Mouse (Mus musculus) embryonic facial prominence, embryonic 11.5 days (tissue): ENCODE data around the gene Cmss1. TPM values are rescaled to one million over a fixed set of nuclear protein-coding genes. Genes with fewer than 3 reads are reported as not detected.

Experiments used
- ATAC-seq: fragments of 200-750 bp; cut with Nextera tagmentation; replicated peaks from 2 replicates; pipeline ENCODE4 v1.8.0; 2017; ENCODE audit warnings: low read depth; ENCODE audit not compliant: insufficient number of reproducible peaks, low FRiP score, low TSS enrichment
- DNase-seq: peaks from one replicate; pipeline ENCODE4 v3.0.0-alpha.2; 2015; ENCODE audit warnings: low spot score
- H3K27ac ChIP-seq: fragments of 300-500 bp; sonication (generic); replicated peaks from 2 replicates; pipeline ENCODE4 v1.5.1; 2014; ENCODE audit warnings: mild to moderate bottlenecking, low read depth, low read length, control low read depth
- H3K27me3 ChIP-seq: fragments of 300-500 bp; sonication (generic); 2 replicates; pipeline ENCODE4 v1.6.1; 2014; ENCODE audit warnings: mild to moderate bottlenecking, low read length, moderate library complexity, mixed read lengths; ENCODE audit not compliant: control insufficient read depth, insufficient read depth
- H3K36me3 ChIP-seq: fragments of 300-500 bp; sonication (generic); replicated peaks from 2 replicates; pipeline ENCODE4 v1.6.1; 2014; ENCODE audit warnings: low read depth, mild to moderate bottlenecking, low read length, moderate library complexity, mixed read lengths; ENCODE audit not compliant: control insufficient read depth, insufficient read depth
- H3K4me1 ChIP-seq: fragments of 300-500 bp; sonication (generic); 2 replicates; pipeline ENCODE4 v1.6.1; 2014; ENCODE audit warnings: low read length, mixed read lengths; ENCODE audit not compliant: control insufficient read depth, insufficient read depth
- H3K4me2 ChIP-seq: fragments of 300-500 bp; sonication (generic); 2 replicates; pipeline ENCODE4 v1.6.1; 2014; ENCODE audit warnings: low read depth, mild to moderate bottlenecking, control low read depth, low read length, moderate library complexity
- H3K4me3 ChIP-seq: fragments of 300-500 bp; sonication (generic); 2 replicates; pipeline ENCODE4 v1.5.1; 2014; ENCODE audit warnings: low read depth, low read length, control low read depth
- H3K9ac ChIP-seq: fragments of 300-500 bp; sonication (generic); replicated peaks from 2 replicates; pipeline ENCODE4 v1.6.1; 2014; ENCODE audit warnings: mild to moderate bottlenecking, control low read depth, low read length
- H3K9me3 ChIP-seq: fragments of 300-500 bp; sonication (generic); replicated peaks from 2 replicates; pipeline ENCODE4 v1.6.1; 2016; ENCODE audit warnings: mild to moderate bottlenecking, low read length, inconsistent platforms, mixed read lengths; ENCODE audit not compliant: control insufficient read depth
- WGBS: fragments of 180-500 bp; shearing (Covaris S2); extraction: QIAGEN DNeasy Blood & Tissue Kit; methylation state at CpG from one replicate; pipeline ENCODE4 v1.1.7; 2014; 5-methylcytosine and 5-hydroxymethylcytosine counted together
- polyA plus RNA-seq: library from polyadenylated mRNA; unstranded; fragments of >200 nt; fragmentation: Nextera tagmentation; extraction: Ambion mirVana; gene quantifications from 2 replicates; pipeline ENCODE4 v1.2.1, GENCODE M21; 2014

Cmss1 gene
- polyA plus RNA-seq, 1 experiment from 2014 or later = 55.9 TPM

DNA sequence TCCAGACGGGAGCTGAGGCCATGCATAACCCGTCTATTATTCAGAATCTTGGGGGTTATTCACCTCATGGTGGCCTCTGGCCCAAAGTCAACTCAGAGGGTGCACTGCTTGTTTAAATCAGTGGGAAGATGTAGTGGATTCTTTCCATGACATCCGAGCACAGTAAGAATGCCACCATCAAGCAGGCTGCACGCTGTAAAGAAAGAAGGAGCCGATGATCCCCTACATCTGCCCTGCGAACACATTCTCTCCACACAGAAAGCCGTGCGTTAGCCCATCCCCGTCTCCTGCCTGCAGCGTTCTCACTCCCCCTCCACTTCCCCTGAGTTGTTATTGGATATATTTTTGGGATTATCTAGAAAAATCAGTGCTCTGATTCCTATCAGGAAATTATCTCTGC lies 180.0 kb downstream of the Cmss1 start:
- ATAC-seq (no peak), DNase-seq (no peak)
- Histone ChIP-seq H3K36me3 (no peaks in the 10 kb centered on the region), H3K9me3 (no peaks in the 10 kb centered on the region), H3K4me2 (no peak overlapping the region), H3K4me3 (no peak overlapping the region), H3K4me1 (no peaks in the 10 kb centered on the region), H3K9ac (no peak overlapping the region), H3K27me3 (no peaks in the 10 kb centered on the region), H3K27ac (no peak overlapping the region)
- WGBS = 77% methylated on average over 10 of the region's 10 CpGs

DNA sequence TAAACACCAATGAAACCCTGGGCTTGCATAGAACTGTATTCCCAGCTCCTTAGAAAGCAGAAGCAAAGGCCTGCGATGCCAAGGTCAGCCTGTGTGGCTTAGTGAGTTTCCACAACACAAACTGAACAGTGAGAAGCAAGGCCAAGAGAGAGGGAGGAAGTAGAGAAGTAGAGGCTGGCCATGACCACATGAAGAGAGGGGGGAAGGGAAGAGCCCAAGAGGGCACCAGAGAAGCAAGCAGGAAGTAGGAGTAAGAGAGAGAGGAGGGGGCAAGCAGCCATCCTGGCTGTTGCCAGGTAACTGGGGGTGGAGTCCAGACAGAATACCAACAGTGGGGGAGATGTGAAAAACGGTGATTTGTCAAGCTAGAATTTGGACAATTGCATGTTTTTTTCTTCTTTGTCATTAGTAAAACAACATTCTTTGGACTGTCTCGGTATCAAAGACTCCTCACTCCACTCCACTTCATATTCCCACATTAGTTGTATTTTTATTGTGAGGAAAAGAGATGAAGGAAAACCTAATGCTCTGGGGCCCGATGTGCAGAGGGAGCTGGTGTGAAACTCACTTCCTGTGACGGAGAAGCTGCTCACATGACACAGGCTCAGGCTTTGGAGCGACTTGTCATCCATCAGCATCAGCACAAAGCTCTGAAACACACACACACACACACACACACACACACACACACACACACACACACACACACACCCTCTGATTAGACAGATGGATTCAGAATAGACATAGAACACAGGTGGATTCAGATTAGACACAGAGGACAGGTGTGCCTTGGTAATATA lies 183.5 kb downstream of the Cmss1 start:
- no peak for ATAC-seq
- no peaks in the 10 kb centered on the region for H3K36me3 ChIP-seq

DNA sequence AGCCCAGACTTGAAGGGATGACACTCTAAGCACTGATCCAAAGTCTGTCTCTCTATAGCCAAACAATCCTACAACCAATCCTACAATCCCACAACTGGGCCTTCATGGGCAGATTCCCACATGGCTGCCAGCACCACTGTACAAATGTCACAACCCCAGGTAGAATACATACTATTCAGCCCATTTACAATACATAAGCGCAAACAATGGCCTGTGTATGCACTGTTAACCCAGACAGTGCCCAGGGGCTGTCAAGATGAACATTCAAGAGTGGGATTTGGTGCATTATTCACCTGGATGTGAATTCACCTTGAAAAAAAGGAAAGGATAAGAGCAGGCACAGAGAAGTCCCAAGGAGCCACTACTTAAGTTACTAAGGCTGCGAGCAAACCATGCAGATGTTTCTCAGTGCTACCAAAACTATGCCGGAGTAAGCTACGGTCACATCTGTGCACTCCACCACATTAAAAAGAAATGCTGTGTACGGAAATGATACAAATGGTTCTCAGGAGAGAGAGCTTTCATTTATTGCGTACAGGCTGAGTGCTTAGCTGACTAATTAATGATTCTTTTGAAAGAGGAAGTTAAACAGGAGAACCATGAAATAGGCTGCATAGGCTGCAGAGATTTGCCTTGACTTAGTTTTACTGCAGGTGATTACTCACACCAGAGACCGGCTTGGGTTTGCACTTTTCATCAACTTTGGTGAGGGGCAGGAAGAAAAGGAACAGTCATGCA lies 184.8 kb downstream of the Cmss1 start:
- Histone ChIP-seq H3K36me3 (no peaks in the 10 kb centered on the region), H3K4me2 (no peak overlapping the region), H3K4me3 (no peak overlapping the region), H3K9me3 (no peaks in the 10 kb centered on the region), H3K27me3 (no peaks in the 10 kb centered on the region), H3K9ac (no peak overlapping the region), H3K4me1 (no peaks in the 10 kb centered on the region; the same call in 1 of the 2 replicates), H3K27ac (no peak overlapping the region)
- 87% methylated on average over 7 of the region's 7 CpGs for WGBS
- DNase-seq (no peak), ATAC-seq (no peak)

More for the DNA sequence above, 183.5 kb downstream of the Cmss1 start:
- 57% methylated on average over 6 of the region's 6 CpGs for WGBS
- Histone ChIP-seq H3K9ac (no peak overlapping the region), H3K4me2 (no peak overlapping the region), H3K27me3 (no peaks in the 10 kb centered on the region), H3K4me1 (no peaks in the 10 kb centered on the region; the same call in 1 of the 2 replicates), H3K9me3 (no peaks in the 10 kb centered on the region), H3K4me3 (no peak overlapping the region), H3K27ac (no peak overlapping the region)
- DNase-seq = no peak

DNA sequence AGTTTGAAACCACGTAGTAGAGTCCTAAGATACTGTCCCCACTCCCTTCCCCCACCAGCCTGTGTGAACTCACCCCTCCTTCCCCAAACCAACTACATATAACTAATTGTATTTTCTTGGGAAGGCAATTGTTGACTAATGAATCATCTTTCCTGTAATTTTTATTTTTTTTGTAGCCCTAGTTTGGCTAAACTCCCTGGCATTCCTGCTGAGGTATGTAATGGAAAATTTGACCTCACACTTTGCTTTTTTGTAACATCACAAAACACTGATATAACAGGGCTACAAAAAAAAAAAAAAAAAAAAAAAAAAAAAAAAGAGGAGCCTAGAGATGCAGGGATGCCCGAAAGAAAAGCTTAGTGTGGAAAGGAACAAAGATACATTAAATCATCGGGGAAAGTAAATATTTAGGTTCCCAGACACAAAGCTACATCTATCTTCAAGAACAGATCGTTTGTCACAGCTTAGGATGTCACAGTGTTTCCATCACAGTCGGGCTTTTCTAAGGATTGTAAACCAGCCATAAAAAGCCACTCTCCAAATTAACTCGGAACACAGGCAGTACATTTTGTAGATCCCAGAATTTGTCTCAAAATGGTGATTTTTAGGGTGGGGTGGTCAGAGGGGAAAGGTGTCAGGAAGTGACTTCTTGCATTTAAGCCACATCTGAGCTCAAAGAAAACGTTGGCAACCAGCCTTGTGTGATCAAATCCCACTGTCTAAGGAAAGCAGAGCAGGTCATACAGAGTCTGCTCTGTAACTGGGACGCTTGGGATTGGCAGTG lies 185.7 kb downstream of the Cmss1 start:
- H3K4me2 ChIP-seq = no peak overlapping the region
- H3K36me3 ChIP-seq = no peaks in the 10 kb centered on the region
- DNase-seq = no peak
- no peak overlapping the region for H3K9ac ChIP-seq
- H3K27me3 ChIP-seq = no peaks in the 10 kb centered on the region
- no peaks in the 10 kb centered on the region; the same call in none of the 2 replicates for H3K4me1 ChIP-seq
- no peak overlapping the region for H3K27ac ChIP-seq
- ATAC-seq = no peak
- no peak overlapping the region for H3K4me3 ChIP-seq
- WGBS = 54% methylated on average over 8 of the region's 8 CpGs
- H3K9me3 ChIP-seq = no peaks in the 10 kb centered on the region

DNA sequence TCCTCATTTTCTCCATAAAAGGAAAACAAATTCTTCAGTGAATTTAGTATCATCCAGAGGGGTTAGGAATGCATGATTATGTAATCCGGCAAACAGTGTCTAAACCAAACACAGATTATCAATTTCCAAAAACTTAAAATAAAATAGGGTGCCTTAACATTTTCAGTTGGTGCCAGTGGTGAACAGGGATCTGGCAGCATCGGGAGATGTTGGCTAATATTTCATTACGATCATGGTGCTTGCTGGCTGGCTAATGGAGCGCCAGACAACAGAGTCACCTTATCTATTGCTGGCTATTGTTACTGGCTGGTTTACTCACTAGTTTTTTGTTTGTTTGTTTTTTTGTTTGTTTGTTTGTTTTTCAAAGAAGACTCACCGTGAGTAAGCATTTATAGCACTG lies 186.8 kb downstream of the Cmss1 start:
- Histone ChIP-seq H3K4me1 (no peaks in the 10 kb centered on the region; the same call in none of the 2 replicates), H3K36me3 (no peaks in the 10 kb centered on the region), H3K9ac (no peak overlapping the region), H3K9me3 (no peaks in the 10 kb centered on the region), H3K27ac (no peak overlapping the region), H3K27me3 (no peaks in the 10 kb centered on the region), H3K4me2 (no peak overlapping the region), H3K4me3 (no peak overlapping the region)
- ATAC-seq (no peak), DNase-seq (no peak)
- 90% methylated on average over 5 of the region's 5 CpGs for WGBS

DNA sequence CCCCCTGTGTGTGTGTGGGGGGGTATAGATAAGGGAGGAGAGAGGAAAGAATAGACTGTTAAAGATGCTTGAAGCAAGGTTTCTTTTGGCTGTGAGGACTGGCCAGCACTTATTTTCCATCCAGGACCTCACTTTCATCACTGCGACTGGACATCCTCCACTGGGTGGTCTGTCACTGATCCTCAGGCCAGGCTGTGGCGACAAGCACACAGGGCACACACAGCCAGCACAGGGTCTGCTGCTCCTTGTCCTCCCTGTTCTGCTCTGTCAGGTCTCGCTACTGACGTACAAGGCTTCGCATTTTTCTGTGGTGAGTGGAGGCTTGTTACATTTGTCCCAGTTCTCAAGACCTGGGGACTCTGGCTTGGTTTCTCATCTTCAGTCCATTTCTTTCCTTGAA lies 187.3 kb downstream of the Cmss1 start:
- H3K4me2 ChIP-seq = no peak overlapping the region
- no peaks in the 10 kb centered on the region for H3K9me3 ChIP-seq
- H3K36me3 ChIP-seq = no peaks in the 10 kb centered on the region
- H3K4me3 ChIP-seq = no peak overlapping the region
- no peaks in the 10 kb centered on the region; the same call in none of the 2 replicates for H3K4me1 ChIP-seq
- DNase-seq (no peak), ATAC-seq (no peak)
- no peak overlapping the region for H3K9ac ChIP-seq
- 68% methylated on average over 5 of the region's 5 CpGs for WGBS
- H3K27ac ChIP-seq = no peak overlapping the region
- no peaks in the 10 kb centered on the region for H3K27me3 ChIP-seq

DNA sequence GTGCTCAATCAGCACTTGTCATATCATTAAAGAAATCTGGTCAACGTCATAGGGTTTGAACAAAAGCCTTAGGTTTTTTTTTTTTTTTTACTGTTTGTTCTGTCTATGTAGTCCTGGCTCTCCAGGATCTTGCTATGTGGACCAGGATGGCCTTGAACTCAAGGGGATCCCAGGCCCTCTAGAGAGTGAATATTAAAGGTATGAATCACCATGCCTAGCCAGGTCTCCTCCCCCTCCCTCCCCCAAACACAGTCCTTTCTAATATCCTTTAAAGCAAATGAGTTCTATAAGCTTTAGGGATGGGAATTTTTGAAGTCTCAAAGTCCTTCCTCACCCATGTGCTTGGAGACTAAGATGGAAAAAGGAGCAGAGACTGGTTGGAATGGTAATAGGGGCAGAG lies 188.7 kb downstream of the Cmss1 start:
- H3K4me1 ChIP-seq = no peaks in the 10 kb centered on the region; the same call in none of the 2 replicates
- H3K4me2 ChIP-seq = no peak overlapping the region
- no peak overlapping the region for H3K4me3 ChIP-seq
- no peaks in the 10 kb centered on the region for H3K36me3 ChIP-seq
- H3K27me3 ChIP-seq = no peaks in the 10 kb centered on the region
- no peak for ATAC-seq
- no peak overlapping the region for H3K9ac ChIP-seq
- 76% methylated on average over 1 of the region's 1 CpGs for WGBS
- H3K9me3 ChIP-seq = no peaks in the 10 kb centered on the region
- DNase-seq = no peak
- no peak overlapping the region for H3K27ac ChIP-seq
